Mouse (Mus musculus) ES-E14 (cell line): ENCODE results near the gene Stag3. TPM values are rescaled to one million over a fixed set of nuclear protein-coding genes. Genes with fewer than 3 reads are reported as not detected.

ENCODE experiments used
- DNase-seq: peaks from one replicate; pipeline ENCODE4 v3.0.0-alpha.2; 2013; ENCODE audit warnings: low read depth, low spot score
- H3K27ac ChIP-seq: 2 replicates; pipeline ENCODE4 v1.5.1; 2012; ENCODE audit warnings: low read depth, mild to moderate bottlenecking, low read length, moderate library complexity, mixed read lengths; ENCODE audit not compliant: poor library complexity, insufficient read depth, severe bottlenecking
- H3K36me3 ChIP-seq: 2 replicates; pipeline ENCODE4 v1.6.1; 2012; ENCODE audit warnings: mild to moderate bottlenecking, low read length, moderate library complexity, mixed read lengths; ENCODE audit not compliant: control insufficient read depth, poor library complexity, insufficient read depth, severe bottlenecking
- H3K4me1 ChIP-seq, 2 experiments: fragments of 150-350 bp in 1 of 2; sonication (generic) in 1 of 2; 2 replicates each; pipeline ENCODE4 v1.6.1; 2012; ENCODE audit warnings: low read length in 2 of 2, mild to moderate bottlenecking in 1 of 2, mixed read lengths in 1 of 2; ENCODE audit not compliant: control insufficient read depth in 2 of 2, insufficient read depth in 2 of 2, poor library complexity in 1 of 2
- H3K4me3 ChIP-seq, 2 experiments: fragments of 150-350 bp in 1 of 2; sonication (generic) in 1 of 2; 2 replicates each; pipeline ENCODE4 v1.5.1; 2012; ENCODE audit warnings: low read length in 2 of 2, low read depth in 1 of 2, mild to moderate bottlenecking in 1 of 2, mixed read lengths in 1 of 2; ENCODE audit not compliant: insufficient read depth in 1 of 2, poor library complexity in 1 of 2, severe bottlenecking in 1 of 2
- H3K9ac ChIP-seq: 2 replicates; pipeline ENCODE4 v1.6.1; 2012; ENCODE audit warnings: low read depth, mild to moderate bottlenecking, low read length, mixed read lengths; ENCODE audit not compliant: poor library complexity, insufficient read depth, severe bottlenecking
- H3K9me3 ChIP-seq: fragments of 150-350 bp; sonication (generic); 2 replicates; pipeline ENCODE4 v1.6.1; 2012; ENCODE audit warnings: low read depth, mild to moderate bottlenecking, low read length; ENCODE audit not compliant: control insufficient read depth, insufficient read depth
- CHD2 ChIP-seq: IDR thresholded peaks from 2 replicates; pipeline ENCODE4 v1.6.1; 2014; ENCODE audit warnings: mild to moderate bottlenecking, low read depth, low read length, inconsistent platforms
- HCFC1 ChIP-seq: IDR thresholded peaks from 2 replicates; pipeline ENCODE4 v1.6.1; 2012; ENCODE audit warnings: low read length, inconsistent platforms, borderline replicate concordance; ENCODE audit not compliant: insufficient read depth
- MAFK ChIP-seq: IDR thresholded peaks from 2 replicates; pipeline ENCODE4 v1.6.1; 2014; ENCODE audit warnings: mild to moderate bottlenecking, low read depth, low read length, inconsistent platforms; ENCODE audit not compliant: insufficient read depth
- ZC3H11A ChIP-seq: IDR thresholded peaks from 2 replicates; pipeline ENCODE4 v1.6.1; 2012; ENCODE audit warnings: low read depth, mild to moderate bottlenecking, inconsistent platforms, low read length, borderline replicate concordance
- ZNF384 ChIP-seq: IDR thresholded peaks from 2 replicates; pipeline ENCODE4 v1.6.1; 2012; ENCODE audit warnings: low read depth, low read length, inconsistent platforms
- in situ Hi-C, 2 experiments: fragments of 600-800 bp; cut with MboI; formaldehyde crosslinking; loops; one replicate each; pipeline ENCODE4 v1.15.1; 2025; ENCODE audit warnings: low sequenced_read_pairs in 2 of 2, inconsistent platforms in 1 of 2; ENCODE audit not compliant: unreplicated experiment in 2 of 2
- total RNA-seq: library from RNA; depleted of rRNA; stranded (reverse); fragments of 300-350 nt; gene quantifications from 2 replicates; pipeline ENCODE4 v1.2.3, GENCODE M21; 2012

Gene Stag3
- total RNA-seq, 1 experiment: 101 TPM

GRCm38 (mm10) chr5:138275216-138276050, 4.6 kb upstream of the Stag3 start:
- H3K4me1 ChIP-seq: peaks cover 2 to 4% of the 10 kb centered on the region in 2 experiments; a peak in 2 of 4 replicates
- no peak for DNase-seq
- TF ChIP-seq HCFC1 (no peak), CHD2 (no peak), MAFK (no peak), ZNF384 (no peak), ZC3H11A (no peak)
- in situ Hi-C loops: no loop called here
- H3K9ac ChIP-seq: 0 out of 2 replicates have a peak overlapping the region, but pooled peaks have one; percentile 23
- no peak overlapping the region for H3K27ac ChIP-seq
- peak overlapping the region; percentile 22 to 31; a peak in 3 of 4 replicates for H3K4me3 ChIP-seq
- H3K36me3 ChIP-seq: no peaks in the 10 kb centered on the region; the same call in 1 of the 2 replicates
- H3K9me3 ChIP-seq: no peaks in the 10 kb centered on the region

- no peak overlapping the region for H3K27ac ChIP-seq
- TF ChIP-seq MAFK: no peak
- TF ChIP-seq CHD2: no peak
- no peak for TF ChIP-seq HCFC1
- TF ChIP-seq ZNF384: no peak
- no peak for TF ChIP-seq ZC3H11A
- in situ Hi-C loops: no loop called here
- DNase-seq: no peak
- H3K9me3 ChIP-seq: no peaks in the 10 kb centered on the region
- no peak overlapping the region for H3K9ac ChIP-seq
- H3K4me1 ChIP-seq: peaks cover 2 to 9% of the 10 kb centered on the region in 2 experiments; a peak in 2 of 4 replicates
- peaks cover 4% of the 10 kb centered on the region; the same call in 1 of the 2 replicates for H3K36me3 ChIP-seq
- no peak overlapping the region for H3K4me3 ChIP-seq
Observed at GRCm38 (mm10) chr5:138277994-138278393, 2.0 kb upstream of the Stag3 start.

- no peak for DNase-seq
- Histone ChIP-seq H3K27ac (no peak overlapping the region; the same call in 1 of the 2 replicates), H3K9ac (peak overlapping the region; percentile 80), H3K4me3 (peak overlapping the region; percentile 41 to 66), H3K4me1 (peaks cover 2 to 7% of the 10 kb centered on the region in 2 experiments; a peak in 1 of 4 replicates), H3K9me3 (no peaks in the 10 kb centered on the region), H3K36me3 (peaks cover 4% of the 10 kb centered on the region; the same call in 1 of the 2 replicates)
- in situ Hi-C loops: no loop called here
- TF ChIP-seq ZNF384: peak; percentile 82
- TF ChIP-seq ZC3H11A: no peak
- peak; percentile 99; the same call in 1 of the 2 replicates for TF ChIP-seq CHD2
- no peak for TF ChIP-seq MAFK
- no peak for TF ChIP-seq HCFC1
Observed at GRCm38 (mm10) chr5:138280425-138280768, 357 bp downstream of the Stag3 start.

- peak overlapping the region; percentile 41 to 66 for H3K4me3 ChIP-seq
- H3K9ac ChIP-seq: peak overlapping the region; percentile 81; the same call in 1 of the 2 replicates
- H3K27ac ChIP-seq: no peak overlapping the region
- H3K9me3 ChIP-seq: no peaks in the 10 kb centered on the region
- H3K36me3 ChIP-seq: peaks cover 4% of the 10 kb centered on the region; the same call in 1 of the 2 replicates
- in situ Hi-C loops: no loop called here
- H3K4me1 ChIP-seq: peaks cover 2 to 6% of the 10 kb centered on the region in 2 experiments; a peak in 1 of 4 replicates
- no peak for DNase-seq
- TF ChIP-seq ZNF384 (0 out of 2 replicates have a peak, but pooled peaks have one; percentile 60), HCFC1 (no peak)
Observed at GRCm38 (mm10) chr5:138280829-138281228, 789 bp downstream of the Stag3 start.
